Mouse (Mus musculus) CD8-positive naive resting alpha-beta T cell, adult 57 days (primary cell): ENCODE measurements around the gene Atxn1l. TPM values are rescaled to one million over a fixed set of nuclear protein-coding genes. Genes with fewer than 3 reads are reported as not detected.

Source experiments
- total RNA-seq: library from RNA; stranded (reverse); gene quantifications from one replicate; pipeline ENCODE4 v1.2.4, GENCODE M21; 2023

Atxn1l gene
- 27.3 TPM for total RNA-seq

DNA sequence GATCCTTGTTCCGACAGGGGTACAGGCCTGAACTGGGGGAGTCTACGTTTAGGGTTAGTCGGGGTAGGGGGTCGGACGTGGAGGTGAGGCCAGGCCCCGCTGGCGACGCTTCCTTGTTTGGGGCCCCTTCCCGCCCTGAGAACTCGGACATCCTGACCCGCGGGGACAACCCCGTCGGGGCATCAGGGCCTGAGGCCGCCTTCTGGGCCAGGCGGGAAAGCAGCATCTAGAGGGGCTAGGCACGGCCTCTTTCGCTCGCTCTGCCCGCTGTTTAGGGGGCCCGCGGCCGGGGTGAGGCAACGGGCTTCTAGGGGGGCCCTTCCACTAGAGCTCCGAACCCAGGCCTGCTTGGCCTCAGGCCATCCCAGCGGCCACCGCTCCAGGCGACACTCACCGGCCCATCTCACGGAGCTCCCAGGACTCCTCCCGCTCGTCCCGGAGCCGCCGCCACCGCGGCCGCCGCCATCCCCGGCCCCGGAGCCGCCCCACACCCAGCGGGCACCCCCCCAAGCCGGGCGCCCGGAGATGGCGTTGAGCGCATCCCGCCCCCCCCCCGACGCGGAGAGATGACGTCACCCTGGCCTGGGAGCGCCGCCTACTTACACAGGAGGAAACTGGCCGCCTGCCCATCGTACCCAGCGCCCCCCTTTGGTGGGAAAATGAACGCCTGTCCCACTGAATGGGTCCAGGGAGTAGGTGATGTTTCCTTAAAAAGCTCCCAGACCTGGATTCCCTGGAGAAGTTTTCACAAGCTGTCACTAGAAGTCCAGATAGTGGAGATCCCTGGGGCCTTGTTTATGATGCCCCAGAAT, at the start of gene Atxn1l:
Gene Atxn1l, minus strand, starts transcription at position 503 of the 812 bp plus-strand sequence.

DNA sequence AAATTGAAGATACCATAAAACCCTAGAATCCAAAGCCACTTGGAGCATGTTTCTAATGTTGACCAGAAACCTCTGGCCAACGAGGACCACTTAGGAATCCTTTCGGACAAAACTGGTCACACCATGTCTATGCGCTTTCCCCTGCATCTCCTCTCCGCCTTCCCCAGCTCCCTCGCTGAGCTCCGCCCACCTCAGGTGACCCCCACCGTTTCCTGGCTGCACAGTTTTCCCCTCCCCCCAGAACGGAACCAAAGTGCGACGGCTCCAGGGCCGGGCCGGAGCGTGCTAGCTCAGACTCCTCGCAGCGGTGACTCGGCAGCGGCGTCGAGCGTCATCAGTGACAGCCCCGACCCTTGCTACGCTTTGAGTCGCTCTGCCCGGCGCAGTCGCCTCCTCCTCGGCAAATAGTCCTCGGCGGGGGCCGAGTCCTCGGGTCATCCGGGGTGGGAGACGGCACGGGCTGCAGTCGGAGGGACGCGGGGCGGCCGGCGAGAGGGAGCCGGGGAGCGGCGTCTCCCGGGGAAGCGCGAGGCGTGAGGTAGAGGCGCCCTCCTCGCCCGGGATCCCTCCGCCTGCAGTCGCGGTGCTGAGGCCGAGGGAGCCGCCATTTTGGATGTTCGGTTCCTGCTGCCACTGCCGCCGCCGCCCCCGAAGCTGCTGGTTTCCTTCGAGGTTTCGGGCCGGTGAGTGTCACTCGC, 40.9 kb upstream of the Atxn1l start, which contains the start of gene Ap1g1:
Gene Ap1g1, plus strand, starts transcription at position 275 of the 698 bp plus-strand sequence.

DNA sequence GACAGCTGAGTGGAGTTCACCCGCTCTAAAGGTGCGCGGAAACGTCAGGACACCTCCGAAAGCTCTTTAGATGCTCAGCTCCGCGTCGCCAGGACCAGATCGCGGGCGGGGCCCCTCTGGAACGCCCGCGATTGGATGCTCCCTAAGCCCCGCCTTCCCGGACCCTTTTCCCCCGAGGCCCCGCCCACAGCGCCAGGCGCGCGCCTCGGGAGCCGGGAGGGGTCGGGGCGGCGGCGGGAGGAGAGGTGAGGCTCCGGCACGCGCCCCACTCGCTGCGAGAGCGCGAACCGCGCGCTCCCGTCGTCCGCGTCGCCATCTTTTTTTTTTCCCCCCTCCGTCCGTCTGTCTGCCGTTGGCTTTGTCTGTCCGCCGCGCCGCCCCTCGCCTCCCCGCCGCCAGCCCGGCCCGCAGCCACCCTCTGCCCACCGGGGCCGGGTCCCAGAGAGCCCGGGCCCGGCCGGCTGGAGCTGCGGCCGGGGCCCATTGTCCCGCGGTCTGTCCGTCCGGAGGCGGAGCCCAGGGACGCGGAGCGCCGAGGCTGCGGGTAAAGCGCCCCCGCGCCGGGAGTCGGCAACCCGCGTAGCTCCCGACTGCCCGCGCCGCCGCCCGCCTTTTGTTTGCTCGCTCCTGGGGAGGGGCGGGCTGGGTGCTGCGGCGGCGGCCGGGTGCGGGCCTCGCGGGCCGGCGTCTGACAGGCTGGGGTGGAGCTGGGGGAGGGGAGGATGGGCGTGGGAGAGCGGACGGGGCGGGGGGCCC, 32.0 kb downstream of the Atxn1l start, which contains the start of gene Zfp821:
Gene Zfp821, plus strand, starts transcription at position 227 of the 756 bp plus-strand sequence.

GRCm38 (mm10) chr8:109693146-109693900, 44.2 kb downstream of the Atxn1l start, which contains the start of gene Ist1:
Ist1 (minus strand) TSS chr8:109693260.

Other genes with a start within 250 kb of the Atxn1l start
- not detected for gene Pmfbp1, start 243.7 kb downstream of the Atxn1l start, total RNA-seq
- gene Dhx38, start 171.9 kb downstream of the Atxn1l start, total RNA-seq, result 69.5 TPM
- gene Txnl4b, start 171.8 kb downstream of the Atxn1l start, total RNA-seq, result 5.3 TPM
- gene Hp, start 158.6 kb downstream of the Atxn1l start, total RNA-seq, result 1.4 TPM
- 23.3 TPM for gene Dhodh, start 129.1 kb downstream of the Atxn1l start, total RNA-seq
- 0.61 TPM for gene Pkd1l3, start 123.2 kb downstream of the Atxn1l start, total RNA-seq
- 86.5 TPM for gene Ist1, start 44.5 kb downstream of the Atxn1l start, total RNA-seq
- 5.0 TPM for gene Zfp821, start 32.2 kb downstream of the Atxn1l start, total RNA-seq
- gene Ap1g1, start 40.8 kb upstream of the Atxn1l start, total RNA-seq, result 75.4 TPM
- gene Phlpp2, start 130.8 kb upstream of the Atxn1l start, total RNA-seq, result 5.2 TPM
- not detected for gene Marveld3, start 224.5 kb upstream of the Atxn1l start, total RNA-seq